Comparison of ENCODE assay signal across 8 mouse cellular contexts in the genomic region with DNA sequence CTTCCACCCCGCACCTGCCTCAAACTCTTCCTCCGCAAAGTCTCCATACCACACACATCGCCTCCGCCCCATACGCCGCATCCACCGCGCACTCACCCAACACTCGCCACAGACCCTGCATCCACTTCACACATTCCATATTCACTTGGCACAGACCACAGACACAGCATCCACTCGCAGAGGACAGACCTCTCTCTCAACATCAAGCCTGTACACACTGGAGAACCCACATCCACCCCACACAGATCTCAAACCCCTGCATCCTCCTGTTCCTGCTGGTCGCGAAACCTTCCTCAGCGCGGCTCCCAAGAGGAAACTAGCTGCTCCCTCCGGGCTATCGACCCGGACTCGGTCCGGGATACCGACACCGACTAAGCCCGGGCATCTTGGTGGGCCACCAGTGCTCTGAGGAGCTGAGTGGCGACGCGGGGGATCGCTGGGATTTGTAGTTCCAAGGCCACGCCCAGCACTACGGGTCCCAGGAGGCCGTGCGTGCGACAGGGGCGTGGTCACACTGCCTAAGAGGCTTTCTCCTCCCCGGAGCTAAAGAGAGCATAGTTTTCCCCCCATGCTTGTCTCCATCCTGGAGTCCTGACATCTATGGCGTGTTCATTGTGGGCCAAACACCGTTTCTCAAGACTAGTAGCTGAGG. TPM values are rescaled to one million over a fixed set of nuclear protein-coding genes. Genes with fewer than 3 reads are reported as not detected.
DNase-seq lines count a peak whose midpoint lies in the region; ATAC-seq lines count a peak whose summit lies in the region.

No protein-coding gene starts in this region.

- 0 out of 2 replicates have a peak, but pooled peaks cover 8% of the 10 kb centered on the region for H3K4me1 ChIP-seq in intestine, embryonic 15.5 days (replicated peaks)

- peak overlapping the region; percentile 69 for H3K9ac ChIP-seq in intestine, embryonic 15.5 days

- WGBS in intestine, embryonic 15.5 days: under 1% methylated on average over 35 of the region's 35 CpGs

- peak; percentile 96 for ATAC-seq in intestine, embryonic 15.5 days
- peak; percentile 100 for ATAC-seq in megakaryocyte-erythroid progenitor cell, adult 5-6 weeks (replicated peaks; ENCODE audit: low FRiP score, low TSS enrichment, poor library complexity, severe bottlenecking)

- peak overlapping the region; percentile 89 for H3K4me2 ChIP-seq in intestine, embryonic 15.5 days (replicated peaks)

- H3K27ac ChIP-seq in intestine, embryonic 15.5 days: no peak overlapping the region

- peak; percentile 84 for DNase-seq in adrenal gland, adult 8-10 months
- peak; percentile 91 for DNase-seq in embryo, embryonic 11.5 days (ENCODE audit: low read depth, low spot score)
- DNase-seq in gastrocnemius, postnatal 36 days: peak; percentile 74 to 77
- DNase-seq in left cerebral cortex, postnatal 14 days (ENCODE audit: low spot score in 2 of 2): peak; percentile 95
- peak; percentile 94 for DNase-seq in right cerebral cortex, postnatal 25 days
- peak; percentile 79 to 87 for DNase-seq in urinary bladder, postnatal 36 days (ENCODE audit: low spot score in 2 of 2)

- intact Hi-C loops in gastrocnemius, postnatal 36 days (cut with DNase I): loop anchor here (2.0 to 10.0 kb wide), 2 partner anchors 702 to 794 kb away; partner anchors contain the start of gene Ncoa3
- intact Hi-C loops in left cerebral cortex, postnatal 14 days (cut with DNase I): no loop called here

- H3K27me3 ChIP-seq in intestine, embryonic 15.5 days (replicated peaks): no peaks in the 10 kb centered on the region

- H3K9me3 ChIP-seq in intestine, embryonic 15.5 days: no peaks in the 10 kb centered on the region

- no peaks in the 10 kb centered on the region for H3K36me3 ChIP-seq in intestine, embryonic 15.5 days

- peak overlapping the region; percentile 80 for H3K4me3 ChIP-seq in intestine, embryonic 15.5 days (replicated peaks)

RNA-seq across cellular contexts. Expression of gene Trp53rkb, which starts 5.9 kb away (rescaled TPM):
- 1 to 10 TPM; 3.9 to 8.1 (median 4.9) TPM for total RNA-seq in adrenal gland, adult 8-10 months (2022)
- total RNA-seq in gastrocnemius, postnatal 36 days (2021): 1 to 10 TPM; 2.6 to 2.8 TPM
- 6.4 and 6.7 TPM in 2 replicates for polyA plus RNA-seq in intestine, embryonic 15.5 days (2015; fragmentation: Nextera tagmentation; extraction: Ambion mirVana)
- 1 to 10 TPM; 5.7 to 9.3 TPM for total RNA-seq in left cerebral cortex, postnatal 14 days (2021)
- 1.6 and 5.0 TPM in 2 replicates for total RNA-seq in megakaryocyte-erythroid progenitor cell, adult 5-6 weeks (2014; fragmentation: Nextera tagmentation)
- 2.4 and 3.1 TPM in 2 replicates for total RNA-seq in megakaryocyte-erythroid progenitor cell, adult 5-6 weeks (2017)

RNA-seq across cellular contexts. Expression of gene Arfgef2, which starts 18.9 kb away (rescaled TPM):
- 10 to 100 TPM; 59.7 to 83.9 (median 74.0) TPM for total RNA-seq in adrenal gland, adult 8-10 months (2022)
- 10 to 100 TPM; 24.3 to 27.5 TPM for total RNA-seq in gastrocnemius, postnatal 36 days (2021)
- polyA plus RNA-seq in intestine, embryonic 15.5 days (2015; fragmentation: Nextera tagmentation; extraction: Ambion mirVana): 6.7 and 6.9 TPM in 2 replicates
- 10 to 100 TPM; 45.7 to 49.8 TPM for total RNA-seq in left cerebral cortex, postnatal 14 days (2021)
- 21.0 and 31.0 TPM in 2 replicates for total RNA-seq in megakaryocyte-erythroid progenitor cell, adult 5-6 weeks (2014; fragmentation: Nextera tagmentation)
- 20.2 and 22.7 TPM in 2 replicates for total RNA-seq in megakaryocyte-erythroid progenitor cell, adult 5-6 weeks (2017)
